Mouse (Mus musculus): ENCODE measurements around the gene Cog5. TPM values are rescaled to one million over a fixed set of nuclear protein-coding genes. Genes with fewer than 3 reads are reported as not detected.
A peak's percentile ranks its signal among the peaks of the same experiment; 100 is the strongest.

Gene Cog5
- polyA plus RNA-seq, 2 experiments = 36.9 to 39.1 TPM

DNA sequence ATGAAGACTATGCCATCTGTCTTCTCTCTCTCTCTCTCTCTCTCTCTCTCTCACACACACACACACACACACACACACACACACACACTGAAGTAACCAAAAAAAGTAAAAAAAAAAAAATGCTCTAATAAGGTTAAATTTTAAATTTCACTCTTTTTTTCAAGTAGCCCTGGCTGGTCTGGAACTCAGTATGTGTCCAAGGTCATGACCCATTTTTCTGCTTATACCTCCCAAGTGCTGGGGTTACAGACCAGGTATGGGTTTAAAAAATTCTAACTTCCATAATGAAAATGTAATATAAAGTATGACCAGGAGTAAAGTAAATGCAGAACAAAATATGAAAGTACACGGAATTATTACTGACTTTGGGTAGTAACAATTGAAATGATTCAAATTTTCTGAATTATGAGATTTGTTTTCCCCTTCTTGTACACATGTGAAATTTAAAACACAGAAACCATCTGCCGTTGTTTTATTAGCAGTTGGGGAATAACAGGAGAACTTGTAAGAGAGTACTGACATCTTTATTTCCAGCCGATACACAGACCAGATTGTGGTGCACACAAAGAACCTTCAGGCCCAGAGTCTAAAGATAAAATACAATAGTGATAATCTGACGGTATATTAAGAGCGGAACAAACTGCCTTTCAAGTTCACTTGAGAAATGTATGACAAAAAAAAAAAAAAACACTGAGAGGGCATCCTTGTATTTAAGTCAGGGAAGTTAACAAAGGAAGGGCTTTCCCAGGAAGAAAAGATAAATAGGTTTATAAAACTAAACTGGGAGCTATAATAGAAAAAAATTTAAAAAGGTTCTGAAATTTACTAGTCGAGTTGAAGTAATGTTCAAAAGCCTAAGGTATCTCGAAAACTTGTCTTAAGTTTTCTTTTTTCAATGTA lies 293.7 kb downstream of the Cog5 start:
- H3K4me3 ChIP-seq (replicated peaks; ENCODE audit: low read length) = peak overlapping the region; percentile 86
- DNase-seq (ENCODE audit: low spot score) = no peak
- no peaks in the 10 kb centered on the region; the same call in 1 of the 2 replicates for H3K4me1 ChIP-seq (ENCODE audit: control insufficient read depth, insufficient read depth, low read length)
- ATAC-seq (ENCODE audit: low FRiP score, low read depth) = no peak
- H3K4me2 ChIP-seq (replicated peaks; ENCODE audit: low read depth, low read length, severe bottlenecking) = peak overlapping the region; percentile 63
- no peaks in the 10 kb centered on the region for H3K27me3 ChIP-seq (ENCODE audit: control insufficient read depth, insufficient read depth, low read length)
- no peak for TF ChIP-seq POLR2A (IDR thresholded peaks at IDR 0.05; ENCODE audit: borderline replicate concordance, extremely low read depth, insufficient read depth, insufficient read length)
- peak overlapping the region; percentile 96 for H3K9ac ChIP-seq (ENCODE audit: low read depth, low read length, severe bottlenecking)
- H3K9me3 ChIP-seq (ENCODE audit: control insufficient read depth, low read length) = no peaks in the 10 kb centered on the region
- peaks cover 5% of the 10 kb centered on the region for H3K36me3 ChIP-seq (ENCODE audit: control insufficient read depth, insufficient read depth, low read length)
- H3K27ac ChIP-seq (replicated peaks; ENCODE audit: low read depth, low read length) = peak overlapping the region; percentile 99
- WGBS = 20% methylated on average over 7 of the region's 7 CpGs

DNA sequence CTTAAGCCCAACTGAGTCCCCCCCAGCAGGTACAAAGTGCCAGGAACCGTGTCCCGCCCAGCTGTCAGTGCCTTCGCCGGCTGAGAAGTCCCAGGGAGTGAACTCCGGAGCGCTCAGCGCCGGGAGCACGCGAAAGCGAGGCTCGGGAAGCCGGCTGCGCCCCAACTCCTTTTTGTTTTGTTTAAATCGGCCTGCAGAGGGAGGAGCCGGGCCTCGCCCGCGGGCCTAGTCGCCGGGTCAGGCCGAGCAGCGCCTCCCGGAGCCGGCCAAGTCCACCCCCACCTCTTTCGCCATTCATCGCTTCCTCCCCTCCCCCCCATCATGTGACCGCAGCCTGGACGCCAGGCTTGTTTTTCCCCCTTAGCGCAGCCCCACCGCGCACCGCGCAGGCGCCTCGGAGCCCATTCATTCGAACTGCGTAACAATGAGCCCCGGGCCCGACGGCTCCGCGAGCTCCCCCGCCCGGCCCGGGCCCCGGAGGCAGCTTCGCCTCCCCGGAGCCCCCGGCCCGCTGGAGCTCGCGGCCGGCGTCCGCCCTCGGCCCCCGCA lies 294.6 kb downstream of the Cog5 start:
- WGBS = under 1% methylated on average over 47 of the region's 58 CpGs

DNA sequence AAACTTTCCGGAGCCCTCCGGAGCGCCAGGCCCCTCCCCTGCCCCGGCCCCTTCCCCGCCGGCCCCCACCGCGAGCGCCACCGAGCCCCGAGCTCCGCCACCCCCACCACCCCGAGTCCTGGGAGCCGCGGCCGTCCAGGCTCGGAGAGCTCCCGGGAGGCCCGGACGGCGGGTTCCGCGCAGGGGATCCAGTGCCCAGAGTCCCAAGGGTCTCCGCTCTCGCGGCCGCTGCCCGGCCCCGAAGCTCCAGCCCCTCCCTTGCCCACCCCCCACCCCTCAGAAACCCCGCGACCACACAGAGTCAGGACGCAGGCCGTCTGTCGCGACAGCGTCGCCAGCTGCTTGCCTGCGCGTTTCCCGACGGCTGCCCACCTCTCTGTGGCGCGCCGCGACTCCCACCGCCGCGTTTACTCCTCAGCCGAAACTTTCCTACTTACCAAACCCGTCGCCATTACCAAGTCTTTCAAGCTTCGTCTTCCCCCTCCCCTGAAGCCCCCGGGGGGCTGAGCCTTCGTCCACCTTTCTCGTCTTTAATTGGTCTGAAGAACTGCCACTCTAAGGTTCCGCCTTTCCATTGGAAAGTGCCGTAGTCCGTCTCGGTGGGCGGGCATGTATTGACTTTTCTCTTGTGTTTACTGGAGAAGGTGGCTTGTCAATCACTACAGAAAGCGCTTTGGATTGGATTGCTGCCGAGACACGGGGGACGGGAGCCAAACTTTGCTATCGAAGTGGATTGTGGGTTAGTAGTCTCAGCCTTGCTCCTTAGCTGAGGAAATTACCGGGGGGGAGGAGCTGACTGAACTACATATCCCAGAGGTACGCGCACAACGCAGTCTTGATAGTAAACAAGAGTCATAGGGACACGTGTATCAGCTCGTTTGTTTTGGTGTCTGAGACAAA lies 295.3 kb downstream of the Cog5 start, which contains the start of gene Hbp1:
TSS of gene Hbp1 (minus strand) at position 777 of the 900 bp plus-strand sequence.
- DNase-seq (ENCODE audit: low spot score) (peak; percentile 100), ATAC-seq (ENCODE audit: low FRiP score, low read depth) (peak; percentile 94)
- no peaks in the 10 kb centered on the region for H3K36me3 ChIP-seq (ENCODE audit: control insufficient read depth, insufficient read depth, low read length)
- peak within 1 kb of the TSS; percentile 72 for H3K4me2 ChIP-seq (replicated peaks; ENCODE audit: low read depth, low read length, severe bottlenecking)
- 0% methylated on average over 42 of the region's 71 CpGs for WGBS
- no peaks in the 10 kb centered on the region; the same call in 1 of the 2 replicates for H3K4me1 ChIP-seq (ENCODE audit: control insufficient read depth, insufficient read depth, low read length)
- H3K27ac ChIP-seq (replicated peaks; ENCODE audit: low read depth, low read length) = peak within 1 kb of the TSS; percentile 99
- peak within 1 kb of the TSS; percentile 86 for H3K4me3 ChIP-seq (replicated peaks; ENCODE audit: low read length)
- H3K27me3 ChIP-seq (ENCODE audit: control insufficient read depth, insufficient read depth, low read length) = no peaks in the 10 kb centered on the region
- no peaks in the 10 kb centered on the region for H3K9me3 ChIP-seq (ENCODE audit: control insufficient read depth, low read length)
- H3K9ac ChIP-seq (ENCODE audit: low read depth, low read length, severe bottlenecking) = peak within 1 kb of the TSS; percentile 96
- TF ChIP-seq POLR2A (IDR thresholded peaks at IDR 0.05; ENCODE audit: borderline replicate concordance, extremely low read depth, insufficient read depth, insufficient read length) = peak; percentile 75; the same call in 1 of the 2 replicates

More for the DNA sequence above, 294.6 kb downstream of the Cog5 start:
- TF ChIP-seq POLR2A (IDR thresholded peaks at IDR 0.05; ENCODE audit: borderline replicate concordance, extremely low read depth, insufficient read depth, insufficient read length) = 0 out of 2 replicates have a peak, but pooled peaks have one; percentile 35
- Histone ChIP-seq H3K9me3 (ENCODE audit: control insufficient read depth, low read length) (no peaks in the 10 kb centered on the region), H3K36me3 (ENCODE audit: control insufficient read depth, insufficient read depth, low read length) (no peaks in the 10 kb centered on the region), H3K4me2 (replicated peaks; ENCODE audit: low read depth, low read length, severe bottlenecking) (peak overlapping the region; percentile 63), H3K27ac (replicated peaks; ENCODE audit: low read depth, low read length) (peak overlapping the region; percentile 99), H3K4me1 (ENCODE audit: control insufficient read depth, insufficient read depth, low read length) (no peaks in the 10 kb centered on the region; the same call in 1 of the 2 replicates), H3K27me3 (ENCODE audit: control insufficient read depth, insufficient read depth, low read length) (no peaks in the 10 kb centered on the region), H3K4me3 (replicated peaks; ENCODE audit: low read length) (peak overlapping the region; percentile 86), H3K9ac (ENCODE audit: low read depth, low read length, severe bottlenecking) (peak overlapping the region; percentile 96)
- DNase-seq (ENCODE audit: low spot score) = peak; percentile 91
- ATAC-seq (ENCODE audit: low FRiP score, low read depth) = peak; percentile 66

DNA sequence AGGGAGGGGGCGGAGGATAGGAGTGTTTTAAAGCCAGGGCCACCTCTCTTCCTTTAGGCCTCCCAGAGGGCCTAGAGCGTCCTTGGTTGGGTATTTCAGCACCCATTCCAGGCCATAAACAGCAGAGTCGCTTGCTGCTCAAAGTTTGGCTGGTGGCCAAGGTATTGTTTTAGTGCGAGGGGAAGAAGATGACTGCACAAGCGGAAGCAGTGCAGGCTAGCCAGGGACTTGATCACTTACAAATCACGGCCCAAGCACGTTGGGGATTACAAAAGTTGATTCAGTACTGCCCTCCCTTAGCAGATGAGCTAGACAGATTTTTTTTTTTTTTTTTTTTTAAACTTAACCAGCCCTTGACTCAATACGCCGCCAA lies 296.0 kb downstream of the Cog5 start:
- Histone ChIP-seq H3K4me2 (replicated peaks; ENCODE audit: low read depth, low read length, severe bottlenecking) (peak overlapping the region; percentile 72), H3K27me3 (ENCODE audit: control insufficient read depth, insufficient read depth, low read length) (no peaks in the 10 kb centered on the region), H3K9me3 (ENCODE audit: control insufficient read depth, low read length) (no peaks in the 10 kb centered on the region), H3K27ac (replicated peaks; ENCODE audit: low read depth, low read length) (peak overlapping the region; percentile 53), H3K9ac (ENCODE audit: low read depth, low read length, severe bottlenecking) (peak overlapping the region; percentile 46), H3K4me3 (replicated peaks; ENCODE audit: low read length) (peak overlapping the region; percentile 86), H3K4me1 (ENCODE audit: control insufficient read depth, insufficient read depth, low read length) (no peaks in the 10 kb centered on the region; the same call in 1 of the 2 replicates), H3K36me3 (ENCODE audit: control insufficient read depth, insufficient read depth, low read length) (no peaks in the 10 kb centered on the region)
- 6% methylated on average over 9 of the region's 9 CpGs for WGBS
- DNase-seq (ENCODE audit: low spot score) = no peak
- TF ChIP-seq POLR2A (IDR thresholded peaks at IDR 0.05; ENCODE audit: borderline replicate concordance, extremely low read depth, insufficient read depth, insufficient read length) = no peak
- ATAC-seq (ENCODE audit: low FRiP score, low read depth) = no peak
